Mouse (Mus musculus): ENCODE data around the gene Fan1. TPM values are rescaled to one million over a fixed set of nuclear protein-coding genes. Genes with fewer than 3 reads are reported as not detected.
A peak's percentile ranks its signal among the peaks of the same experiment; 100 is the strongest.

Gene Fan1
- polyA plus RNA-seq, 1 experiment from 2014 or later: 8.1 TPM

GRCm38 (mm10) chr7:64359943-64360585, 13.8 kb downstream of the Fan1 start:
- 0 out of 2 replicates have a peak, but pooled peaks cover 2% of the 10 kb centered on the region for H3K4me1 ChIP-seq
- no peak overlapping the region for H3K4me3 ChIP-seq
- H3K36me3 ChIP-seq: peaks cover 84% of the 10 kb centered on the region
- no peak overlapping the region for H3K27ac ChIP-seq (replicated peaks)
- H3K27me3 ChIP-seq (ENCODE audit: low read depth, poor library complexity, severe bottlenecking): no peaks in the 10 kb centered on the region
- no peak for DNase-seq (ENCODE audit: low spot score)
- no peaks in the 10 kb centered on the region for H3K9me3 ChIP-seq (replicated peaks)
- 93% methylated on average over 20 of the region's 20 CpGs for WGBS

GRCm38 (mm10) chr7:64358666-64359065, 15.2 kb downstream of the Fan1 start:
- H3K4me3 ChIP-seq: no peak overlapping the region
- 83% methylated on average over 6 of the region's 6 CpGs for WGBS
- H3K27me3 ChIP-seq (ENCODE audit: low read depth, poor library complexity, severe bottlenecking): no peaks in the 10 kb centered on the region
- H3K9me3 ChIP-seq (replicated peaks): no peaks in the 10 kb centered on the region
- DNase-seq (ENCODE audit: low spot score): no peak
- H3K36me3 ChIP-seq: peaks cover 76% of the 10 kb centered on the region
- no peak overlapping the region for H3K27ac ChIP-seq (replicated peaks)
- H3K4me1 ChIP-seq: peaks cover 15% of the 10 kb centered on the region

- DNase-seq (ENCODE audit: low spot score): no peak
- H3K36me3 ChIP-seq: peaks cover 77% of the 10 kb centered on the region
- H3K27ac ChIP-seq (replicated peaks): no peak overlapping the region
- H3K4me1 ChIP-seq: peaks cover 15% of the 10 kb centered on the region
- no peaks in the 10 kb centered on the region for H3K27me3 ChIP-seq (ENCODE audit: low read depth, poor library complexity, severe bottlenecking)
- no peaks in the 10 kb centered on the region for H3K9me3 ChIP-seq (replicated peaks)
- WGBS: 92% methylated on average over 9 of the region's 9 CpGs
- H3K4me3 ChIP-seq: no peak overlapping the region
Observed at GRCm38 (mm10) chr7:64357405-64357804, 16.5 kb downstream of the Fan1 start.

GRCm38 (mm10) chr7:64356661-64357060, 17.2 kb downstream of the Fan1 start:
- Histone ChIP-seq H3K36me3 (peaks cover 74% of the 10 kb centered on the region), H3K4me3 (no peak overlapping the region), H3K27me3 (ENCODE audit: low read depth, poor library complexity, severe bottlenecking) (no peaks in the 10 kb centered on the region), H3K27ac (replicated peaks) (no peak overlapping the region), H3K9me3 (replicated peaks) (no peaks in the 10 kb centered on the region), H3K4me1 (peaks cover 19% of the 10 kb centered on the region)
- DNase-seq (ENCODE audit: low spot score): no peak
- WGBS: 85% methylated on average over 5 of the region's 5 CpGs

- H3K9me3 ChIP-seq (replicated peaks): no peaks in the 10 kb centered on the region
- DNase-seq (ENCODE audit: low spot score): peak; percentile 20
- WGBS: 41% methylated on average over 14 of the region's 14 CpGs
- 0 out of 2 replicates have a peak overlapping the region, but pooled peaks have one; percentile 17 for H3K27ac ChIP-seq (replicated peaks)
- no peaks in the 10 kb centered on the region for H3K27me3 ChIP-seq (ENCODE audit: low read depth, poor library complexity, severe bottlenecking)
- H3K4me1 ChIP-seq: peaks cover 18% of the 10 kb centered on the region
- peaks cover 69% of the 10 kb centered on the region for H3K36me3 ChIP-seq
- no peak overlapping the region for H3K4me3 ChIP-seq
Observed at GRCm38 (mm10) chr7:64354206-64354605, 19.7 kb downstream of the Fan1 start.

- H3K27ac ChIP-seq (replicated peaks): no peak overlapping the region
- H3K36me3 ChIP-seq: peaks cover 70% of the 10 kb centered on the region
- 76% methylated on average over 4 of the region's 4 CpGs for whole genome bisulfite sequencing
- H3K27me3 ChIP-seq (ENCODE audit: low read depth, poor library complexity, severe bottlenecking): no peaks in the 10 kb centered on the region
- H3K4me3 ChIP-seq: no peak overlapping the region
- no peak for DNase-seq (ENCODE audit: low spot score)
- peaks cover 18% of the 10 kb centered on the region for H3K4me1 ChIP-seq
- H3K9me3 ChIP-seq (replicated peaks): no peaks in the 10 kb centered on the region
Observed at GRCm38 (mm10) chr7:64351087-64351486, 22.8 kb downstream of the Fan1 start.

- 92% methylated on average over 15 of the region's 15 CpGs for WGBS
- DNase-seq (ENCODE audit: low spot score): no peak
- Histone ChIP-seq H3K27ac (replicated peaks) (no peak overlapping the region), H3K27me3 (ENCODE audit: low read depth, poor library complexity, severe bottlenecking) (no peaks in the 10 kb centered on the region), H3K4me3 (no peak overlapping the region), H3K9me3 (replicated peaks) (no peaks in the 10 kb centered on the region), H3K36me3 (peaks cover 72% of the 10 kb centered on the region), H3K4me1 (peaks cover 11% of the 10 kb centered on the region)
Observed at GRCm38 (mm10) chr7:64349147-64349861, 24.6 kb downstream of the Fan1 start.

- no peak for DNase-seq (ENCODE audit: low spot score)
- Histone ChIP-seq H3K4me3 (no peak overlapping the region), H3K4me1 (peaks cover 6% of the 10 kb centered on the region), H3K27me3 (ENCODE audit: low read depth, poor library complexity, severe bottlenecking) (no peaks in the 10 kb centered on the region), H3K27ac (replicated peaks) (no peak overlapping the region), H3K9me3 (replicated peaks) (no peaks in the 10 kb centered on the region), H3K36me3 (peaks cover 57% of the 10 kb centered on the region)
- WGBS: 93% methylated on average over 1 of the region's 1 CpGs
Observed at GRCm38 (mm10) chr7:64347813-64348212, 26.1 kb downstream of the Fan1 start.

- H3K36me3 ChIP-seq: peaks cover 77% of the 10 kb centered on the region
- H3K4me3 ChIP-seq: no peak overlapping the region
- no peaks in the 10 kb centered on the region for H3K9me3 ChIP-seq (replicated peaks)
- no peak for DNase-seq (ENCODE audit: low spot score)
- H3K4me1 ChIP-seq: no peaks in the 10 kb centered on the region
- no peaks in the 10 kb centered on the region for H3K27me3 ChIP-seq (ENCODE audit: low read depth, poor library complexity, severe bottlenecking)
- 93% methylated on average over 1 of the region's 1 CpGs for WGBS
- H3K27ac ChIP-seq (replicated peaks): no peak overlapping the region
Observed at GRCm38 (mm10) chr7:64332686-64333085, 41.2 kb downstream of the Fan1 start.

GRCm38 (mm10) chr7:64331309-64331708, 42.6 kb downstream of the Fan1 start:
- H3K27me3 ChIP-seq (ENCODE audit: low read depth, poor library complexity, severe bottlenecking): no peaks in the 10 kb centered on the region
- H3K4me3 ChIP-seq: no peak overlapping the region
- no peak overlapping the region for H3K27ac ChIP-seq (replicated peaks)
- no peaks in the 10 kb centered on the region for H3K9me3 ChIP-seq (replicated peaks)
- WGBS: 88% methylated on average over 3 of the region's 3 CpGs
- H3K36me3 ChIP-seq: peaks cover 68% of the 10 kb centered on the region
- no peak for DNase-seq (ENCODE audit: low spot score)
- no peaks in the 10 kb centered on the region for H3K4me1 ChIP-seq

- WGBS: 86% methylated on average over 4 of the region's 4 CpGs
- H3K9me3 ChIP-seq (replicated peaks): no peaks in the 10 kb centered on the region
- peak overlapping the region; percentile 63; the same call in 1 of the 2 replicates for H3K27ac ChIP-seq (replicated peaks)
- H3K4me1 ChIP-seq: no peaks in the 10 kb centered on the region
- no peak for DNase-seq (ENCODE audit: low spot score)
- H3K4me3 ChIP-seq: no peak overlapping the region
- no peaks in the 10 kb centered on the region for H3K27me3 ChIP-seq (ENCODE audit: low read depth, poor library complexity, severe bottlenecking)
- H3K36me3 ChIP-seq: peaks cover 50% of the 10 kb centered on the region
Observed at GRCm38 (mm10) chr7:64327486-64327885, 46.4 kb downstream of the Fan1 start.

GRCm38 (mm10) chr7:64326892-64327291, 47.0 kb downstream of the Fan1 start:
- Histone ChIP-seq H3K9me3 (replicated peaks) (no peaks in the 10 kb centered on the region), H3K4me3 (no peak overlapping the region), H3K4me1 (no peaks in the 10 kb centered on the region), H3K36me3 (peaks cover 52% of the 10 kb centered on the region), H3K27ac (replicated peaks) (no peak overlapping the region), H3K27me3 (ENCODE audit: low read depth, poor library complexity, severe bottlenecking) (no peaks in the 10 kb centered on the region)
- DNase-seq (ENCODE audit: low spot score): peak; percentile 76
- WGBS: 30% methylated on average over 1 of the region's 1 CpGs

- 68% methylated on average over 4 of the region's 4 CpGs for WGBS
- peaks cover 71% of the 10 kb centered on the region for H3K36me3 ChIP-seq
- H3K4me3 ChIP-seq: no peak overlapping the region
- no peaks in the 10 kb centered on the region for H3K4me1 ChIP-seq
- no peaks in the 10 kb centered on the region for H3K9me3 ChIP-seq (replicated peaks)
- no peak for DNase-seq (ENCODE audit: low spot score)
- no peaks in the 10 kb centered on the region for H3K27me3 ChIP-seq (ENCODE audit: low read depth, poor library complexity, severe bottlenecking)
- no peak overlapping the region for H3K27ac ChIP-seq (replicated peaks)
Observed at GRCm38 (mm10) chr7:64321658-64322057, 52.2 kb downstream of the Fan1 start.

Data from midbrain, embryonic 10.5 days (tissue).